Mouse (Mus musculus): ENCODE results near the gene Galnt6. TPM values are rescaled to one million over a fixed set of nuclear protein-coding genes. Genes with fewer than 3 reads are reported as not detected.

Gene Galnt6
- total RNA-seq, 1 experiment from 2014 or later, result 56.5 TPM

GRCm38 (mm10) chr15:100650111-100650510 is 79.1 kb downstream of the Galnt6 start:
- ATAC-seq (replicated peaks in 1 of 2; ENCODE audit: insufficient read depth in 1 of 2, low FRiP score in 2 of 2, low TSS enrichment in 1 of 2, low read depth in 1 of 2, poor library complexity in 2 of 2, severe bottlenecking in 2 of 2), result no peak

GRCm38 (mm10) chr15:100646161-100646560 is 83.0 kb downstream of the Galnt6 start:
- no peak for ATAC-seq (replicated peaks in 1 of 2; ENCODE audit: insufficient read depth in 1 of 2, low FRiP score in 2 of 2, low TSS enrichment in 1 of 2, low read depth in 1 of 2, poor library complexity in 2 of 2, severe bottlenecking in 2 of 2)

- ATAC-seq (replicated peaks in 1 of 2; ENCODE audit: insufficient read depth in 1 of 2, low FRiP score in 2 of 2, low TSS enrichment in 1 of 2, low read depth in 1 of 2, poor library complexity in 2 of 2, severe bottlenecking in 2 of 2), result no peak
Measured at GRCm38 (mm10) chr15:100642451-100642850, 86.7 kb downstream of the Galnt6 start.

Other genes starting within 250 kb of the Galnt6 start
- gene Csrnp2, start 233.9 kb downstream of the Galnt6 start, total RNA-seq (2017), result 3.8 and 5.0 TPM in 2 replicates
- gene Tfcp2, start 177.4 kb downstream of the Galnt6 start, total RNA-seq (2017), result 10.9 and 12.4 TPM in 2 replicates
- gene Pou6f1, start 129.4 kb downstream of the Galnt6 start, total RNA-seq (2017), result 1.6 and 3.4 TPM in 2 replicates
- 164 and 199 TPM in 2 replicates for gene Dazap2, start 114.0 kb downstream of the Galnt6 start, total RNA-seq (2017)
- 1.6 and 4.0 TPM in 2 replicates for gene Smagp, start 92.4 kb downstream of the Galnt6 start, total RNA-seq (2017)
- 213 and 221 TPM in 2 replicates for gene Bin2, start 59.8 kb downstream of the Galnt6 start, total RNA-seq (2017)
- 4.8 and 14.2 TPM in 2 replicates for gene Cela1, start 41.5 kb downstream of the Galnt6 start, total RNA-seq (2017)
- 1.4 and 3.6 TPM in 2 replicates for gene Slc4a8, start 32.4 kb upstream of the Galnt6 start, total RNA-seq (2017)
- gene Scn8a, start 140.5 kb upstream of the Galnt6 start, total RNA-seq (2017), result not detected in 2 replicates

All from hematopoietic stem cell, adult 5-6 weeks (primary cell).